Mouse (Mus musculus) bone marrow, adult 2 months (tissue): ENCODE data around the gene Lrguk. TPM values are rescaled to one million over a fixed set of nuclear protein-coding genes. Genes with fewer than 3 reads are reported as not detected.

Experiments
- H3K27ac ChIP-seq: fragments of 200-500 bp; 2 replicates; pipeline ENCODE4 v1.5.1; 2012; ENCODE audit warnings: low read depth, mild to moderate bottlenecking, control low read depth, inconsistent platforms, low read length; ENCODE audit not compliant: control insufficient read depth, poor library complexity, insufficient read depth
- H3K4me1 ChIP-seq: fragments of 200-500 bp; 2 replicates; pipeline ENCODE4 v1.6.1; 2011; ENCODE audit warnings: low read length; ENCODE audit not compliant: control insufficient read depth, insufficient read depth
- H3K4me3 ChIP-seq: fragments of 200-500 bp; replicated peaks from 2 replicates; pipeline ENCODE3; 2011; ENCODE audit warnings: mild to moderate bottlenecking, low read depth, low read length, control low read depth; ENCODE audit not compliant: control insufficient read depth
- CTCF ChIP-seq: fragments of 200-500 bp; IDR thresholded peaks from 2 replicates; pipeline ENCODE4 v1.5.1; 2011; ENCODE audit warnings: low read length, control low read depth; ENCODE audit not compliant: control insufficient read depth, insufficient read depth
- POLR2A ChIP-seq: fragments of 200-500 bp; IDR thresholded peaks from 2 replicates; pipeline ENCODE4 v1.6.1; 2011; ENCODE audit warnings: low read depth, mild to moderate bottlenecking, control low read depth, low read length, borderline replicate concordance; ENCODE audit not compliant: control insufficient read depth
- WGBS: fragments of 180-500 bp; shearing (Covaris S2); methylation state at CpG from one replicate; pipeline ENCODE4 v1.1.7; 2018; 5-methylcytosine and 5-hydroxymethylcytosine counted together
- polyA plus RNA-seq: library from polyadenylated mRNA; stranded (reverse); fragments of >200 nt; gene quantifications from 2 replicates; pipeline ENCODE4 v1.2.4, GENCODE M21; 2011; ENCODE audit warnings: low replicate concordance; ENCODE audit not compliant: missing spikeins, insufficient read depth, insufficient read length

Lrguk gene
- polyA plus RNA-seq, 1 experiment, result not detected

DNA sequence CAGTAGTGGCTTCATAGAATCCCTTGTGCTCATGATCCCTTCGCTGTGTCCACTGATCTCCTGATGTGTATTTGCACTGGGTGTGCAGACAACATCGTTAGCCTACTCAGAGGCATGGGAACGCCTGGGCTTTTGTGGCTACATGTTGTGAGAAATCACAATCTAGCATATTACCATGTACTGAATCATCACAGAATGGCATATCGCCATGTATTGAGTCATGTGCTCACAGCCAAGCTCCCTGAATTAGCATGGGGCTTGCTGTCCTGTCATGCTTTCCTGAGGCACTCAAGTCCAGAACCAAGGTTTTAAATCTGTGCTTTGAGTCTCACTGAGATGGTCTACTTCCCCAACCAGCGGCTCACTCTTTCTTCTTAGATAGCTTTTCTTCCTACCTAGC lies 54.2 kb downstream of the Lrguk start:
- Histone ChIP-seq H3K4me3 (no peak overlapping the region), H3K27ac (no peak overlapping the region), H3K4me1 (no peaks in the 10 kb centered on the region)
- no peak for TF ChIP-seq POLR2A
- no peak for TF ChIP-seq CTCF
- 78% methylated on average over 5 of the region's 5 CpGs for WGBS

DNA sequence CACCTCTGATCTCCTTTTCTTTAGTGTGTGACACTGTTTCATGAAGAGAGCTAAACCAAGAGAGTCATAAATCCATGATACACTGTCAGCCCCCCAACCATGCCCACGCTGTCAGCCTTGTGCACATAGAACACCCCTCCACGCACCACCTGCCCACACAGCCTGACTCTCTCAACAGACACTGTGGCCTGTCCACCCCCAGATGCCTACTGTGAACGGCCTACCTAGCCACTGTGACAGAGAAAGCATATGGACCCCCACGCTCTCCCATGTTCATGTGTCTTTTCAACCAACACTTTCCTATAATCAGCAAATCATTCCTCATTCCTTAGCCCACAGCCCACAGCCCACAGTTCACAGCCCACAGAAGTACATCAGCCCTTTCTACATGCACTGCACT lies 58.5 kb downstream of the Lrguk start:
- H3K4me1 ChIP-seq, result no peaks in the 10 kb centered on the region
- TF ChIP-seq POLR2A (no peak), CTCF (no peak)
- no peak overlapping the region for H3K27ac ChIP-seq
- WGBS, result 83% methylated on average over 4 of the region's 4 CpGs
- no peak overlapping the region for H3K4me3 ChIP-seq

DNA sequence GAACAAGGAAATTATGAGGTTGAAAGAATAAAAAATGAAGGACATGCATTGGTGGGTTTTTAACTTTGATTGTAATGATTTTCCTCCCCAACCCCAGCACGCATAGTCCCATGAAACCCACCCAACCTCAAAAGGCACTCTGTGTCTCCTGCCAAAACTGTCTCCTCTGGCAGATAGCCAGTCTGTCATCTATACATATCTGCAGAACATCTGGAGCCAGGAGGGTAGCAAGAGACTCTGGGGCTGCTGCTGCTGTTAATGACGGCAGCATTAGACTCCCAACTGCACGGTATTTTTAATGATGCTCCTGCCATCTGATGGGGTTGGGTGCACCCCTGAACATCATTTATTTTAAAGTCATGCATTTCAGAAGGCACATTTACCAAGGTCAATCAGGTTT lies 59.7 kb downstream of the Lrguk start:
- WGBS, result 81% methylated on average over 3 of the region's 3 CpGs
- Histone ChIP-seq H3K27ac (no peak overlapping the region), H3K4me1 (no peaks in the 10 kb centered on the region), H3K4me3 (no peak overlapping the region)
- TF ChIP-seq CTCF, result no peak

DNA sequence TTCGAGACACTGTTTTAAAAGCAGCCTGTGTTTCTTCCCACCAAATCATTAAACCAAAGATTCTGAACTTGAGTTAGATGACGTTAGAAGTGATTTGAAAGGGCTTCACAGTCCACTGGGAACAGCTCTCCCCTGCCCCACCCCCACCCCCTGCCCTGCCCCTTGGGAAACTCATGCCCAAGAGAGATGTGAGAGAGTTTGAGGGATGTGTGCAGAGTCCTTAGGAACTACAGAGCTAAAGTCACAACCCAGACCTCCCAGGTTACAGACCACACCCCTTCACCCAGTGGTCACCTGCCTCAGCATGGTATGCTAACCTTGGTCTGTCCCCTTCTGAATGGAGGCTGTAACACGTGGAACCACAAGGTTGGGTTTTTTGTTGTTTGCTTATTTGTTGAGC lies 62.3 kb downstream of the Lrguk start:
- 62% methylated on average over 3 of the region's 3 CpGs for WGBS
- H3K4me1 ChIP-seq, result no peaks in the 10 kb centered on the region
- TF ChIP-seq POLR2A (no peak), CTCF (no peak)
- H3K27ac ChIP-seq, result no peak overlapping the region
- no peak overlapping the region for H3K4me3 ChIP-seq

DNA sequence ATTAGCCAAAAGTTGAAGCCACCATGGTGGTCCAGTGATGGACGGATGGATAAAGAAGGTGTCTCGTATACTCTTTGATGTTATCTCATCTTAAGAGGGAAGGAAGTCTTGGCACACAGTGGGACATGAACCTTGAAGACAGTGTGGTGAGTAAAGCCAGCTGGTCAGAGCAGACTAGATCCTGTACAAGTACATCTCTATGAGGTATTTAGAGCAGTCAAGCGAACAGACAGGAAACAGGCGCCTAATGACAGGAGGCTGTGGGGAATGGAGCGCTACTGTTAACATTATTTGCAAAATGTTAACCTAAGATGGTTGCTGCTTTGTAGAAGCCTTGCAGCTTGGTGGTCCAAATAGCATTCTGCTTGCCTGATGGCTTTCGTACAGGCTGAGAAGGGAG lies 67.0 kb downstream of the Lrguk start:
- TF ChIP-seq CTCF (no peak), POLR2A (no peak)
- no peak overlapping the region for H3K4me3 ChIP-seq
- H3K4me1 ChIP-seq, result no peaks in the 10 kb centered on the region
- WGBS, result 73% methylated on average over 6 of the region's 6 CpGs
- H3K27ac ChIP-seq, result no peak overlapping the region

DNA sequence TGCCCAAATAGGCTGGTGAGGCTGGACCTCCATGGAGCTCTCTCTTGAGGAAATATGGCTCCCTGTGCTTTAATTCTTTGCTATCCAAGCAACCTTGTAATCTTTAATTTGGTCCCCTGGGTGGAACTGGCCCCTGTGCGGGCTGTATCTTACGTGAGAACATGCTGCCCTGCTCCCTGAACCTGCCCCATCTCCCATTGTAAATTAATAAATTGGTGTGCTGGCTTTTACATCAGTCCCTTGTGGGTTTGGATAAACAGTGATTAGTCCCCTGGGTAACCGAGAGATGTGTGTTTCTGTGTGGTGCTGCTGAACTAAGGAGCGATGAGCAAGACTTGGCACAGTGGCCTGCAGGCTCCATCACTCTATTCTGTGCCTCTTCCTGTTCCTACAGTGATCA lies 67.7 kb downstream of the Lrguk start:
- 88% methylated on average over 4 of the region's 4 CpGs for WGBS
- no peak overlapping the region for H3K4me3 ChIP-seq
- no peak for TF ChIP-seq POLR2A
- TF ChIP-seq CTCF, result no peak
- H3K4me1 ChIP-seq, result no peaks in the 10 kb centered on the region
- H3K27ac ChIP-seq, result no peak overlapping the region

DNA sequence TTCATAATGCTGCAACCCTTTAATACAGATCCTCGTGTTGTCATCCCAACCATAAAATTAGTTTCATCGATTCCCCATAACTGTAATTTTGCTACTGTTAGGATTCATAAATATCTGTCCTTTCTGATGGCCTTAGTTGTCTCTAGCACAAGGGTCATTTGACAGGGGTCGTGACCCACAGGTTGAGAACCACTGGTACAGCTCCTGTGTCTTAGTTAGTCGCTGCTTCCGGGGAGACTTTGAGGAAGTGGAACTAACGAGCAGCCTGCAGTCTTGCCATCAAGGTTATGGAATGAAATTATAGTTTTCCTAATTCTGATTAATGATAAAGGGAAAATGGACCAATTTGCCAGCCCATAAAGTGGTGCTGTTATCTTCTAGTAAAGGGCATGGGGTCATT lies 70.5 kb downstream of the Lrguk start:
- TF ChIP-seq CTCF, result no peak
- TF ChIP-seq POLR2A, result no peak
- WGBS, result 52% methylated on average over 6 of the region's 6 CpGs
- no peaks in the 10 kb centered on the region for H3K4me1 ChIP-seq
- H3K27ac ChIP-seq, result no peak overlapping the region
- no peak overlapping the region for H3K4me3 ChIP-seq

DNA sequence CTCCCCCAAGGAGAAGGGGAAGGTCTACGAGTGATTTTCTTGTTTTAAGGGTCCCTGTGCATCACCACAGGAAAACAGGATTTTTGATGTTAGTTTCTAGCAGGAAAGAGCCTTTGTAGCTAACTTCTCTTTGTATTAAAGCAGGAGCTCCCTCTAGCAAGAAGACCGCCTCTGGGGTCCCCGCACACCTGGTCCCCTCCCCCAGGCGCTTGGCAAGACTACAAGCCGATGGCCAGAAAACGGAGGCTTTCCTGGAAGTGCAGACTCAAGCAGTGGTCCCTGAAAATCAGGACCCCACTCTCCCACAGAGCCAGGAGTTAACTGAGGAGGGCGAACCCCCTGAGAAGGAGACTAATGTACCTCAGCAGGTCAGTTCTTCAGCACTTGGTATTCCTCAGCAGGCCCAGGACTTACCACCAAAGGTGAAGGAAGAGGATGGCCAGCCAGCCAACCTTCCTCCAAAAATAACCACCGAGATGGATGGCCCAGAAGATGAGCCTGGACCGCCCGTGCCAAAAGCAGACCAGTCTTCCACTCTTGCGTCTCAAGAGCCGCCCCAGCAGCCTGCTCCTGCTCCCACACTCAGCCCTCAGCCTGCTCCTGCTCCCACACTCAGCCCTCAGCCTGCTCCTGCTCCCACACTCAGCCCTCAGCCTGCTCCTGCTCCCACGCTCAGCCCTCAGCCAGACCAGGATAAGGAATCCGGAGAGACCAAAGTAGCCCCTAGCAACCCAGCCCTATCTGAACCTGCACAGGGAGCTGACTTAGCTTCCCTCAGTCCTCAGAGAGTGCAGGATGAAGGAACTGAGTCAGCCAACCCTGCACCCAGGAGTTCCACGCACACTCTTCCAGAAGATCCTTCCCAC lies 72.5 kb downstream of the Lrguk start:
- WGBS, result 77% methylated on average over 15 of the region's 15 CpGs
- H3K4me3 ChIP-seq, result no peak overlapping the region
- no peak overlapping the region for H3K27ac ChIP-seq
- TF ChIP-seq POLR2A, result no peak
- no peak for TF ChIP-seq CTCF
- no peaks in the 10 kb centered on the region for H3K4me1 ChIP-seq

DNA sequence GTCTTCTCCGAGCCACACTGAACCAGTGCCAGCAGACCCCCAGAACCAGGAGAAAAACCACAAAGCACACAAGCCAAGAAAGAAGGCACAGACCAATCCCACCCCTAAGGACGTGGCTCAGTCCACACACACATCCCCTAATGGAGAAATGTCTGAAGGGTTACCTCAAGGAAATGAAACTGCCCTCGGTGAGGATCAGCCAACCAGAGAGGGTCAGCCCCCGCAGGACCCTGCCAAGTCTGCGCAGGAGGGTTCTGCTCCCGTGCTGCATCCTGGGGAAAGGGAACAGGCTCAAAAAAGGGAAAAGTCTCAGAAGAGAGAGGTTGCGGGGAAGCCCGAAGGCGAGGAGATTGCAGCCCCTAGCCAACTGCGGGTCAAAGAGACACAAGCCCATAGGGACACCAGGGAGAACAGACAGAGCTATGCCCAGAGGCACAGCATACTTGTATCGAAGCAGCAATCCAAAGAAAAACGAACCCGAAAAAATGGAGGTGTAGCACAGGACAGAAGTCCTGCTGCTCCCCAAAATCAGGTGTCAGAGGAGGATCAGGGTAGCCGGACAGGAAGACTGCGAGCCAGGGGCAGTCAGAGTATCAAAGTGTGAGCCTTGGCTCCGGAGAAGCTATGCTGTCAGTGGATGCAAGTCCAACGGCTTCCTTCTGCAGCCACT lies 74.1 kb downstream of the Lrguk start:
- no peak overlapping the region for H3K27ac ChIP-seq
- 77% methylated on average over 17 of the region's 17 CpGs for WGBS
- H3K4me1 ChIP-seq, result no peaks in the 10 kb centered on the region
- H3K4me3 ChIP-seq, result no peak overlapping the region
- TF ChIP-seq POLR2A, result no peak
- no peak for TF ChIP-seq CTCF
